Mouse (Mus musculus) hindbrain, embryonic 10.5 days (tissue): ENCODE data around the gene Nle1. TPM values are rescaled to one million over a fixed set of nuclear protein-coding genes. Genes with fewer than 3 reads are reported as not detected.

Experiments used
- DNase-seq: peaks from one replicate; pipeline ENCODE4 v3.0.0-alpha.2; 2017; ENCODE audit warnings: low spot score
- H3K27ac ChIP-seq: fragments of 300-500 bp; sonication (generic); 2 replicates; pipeline ENCODE4 v1.5.1; 2016; ENCODE audit warnings: mild to moderate bottlenecking, moderate library complexity
- H3K27me3 ChIP-seq: fragments of 300-500 bp; sonication (generic); 2 replicates; pipeline ENCODE4 v1.6.1; 2016; ENCODE audit warnings: mild to moderate bottlenecking; ENCODE audit not compliant: poor library complexity, insufficient read depth, severe bottlenecking
- H3K36me3 ChIP-seq: fragments of 300-500 bp; sonication (generic); 2 replicates; pipeline ENCODE4 v1.6.1; 2016; ENCODE audit warnings: mild to moderate bottlenecking, moderate library complexity
- H3K4me1 ChIP-seq: fragments of 300-500 bp; sonication (generic); replicated peaks from 2 replicates; pipeline ENCODE4 v1.6.1; 2016; ENCODE audit warnings: mild to moderate bottlenecking
- H3K4me3 ChIP-seq: fragments of 300-500 bp; sonication (generic); 2 replicates; pipeline ENCODE4 v1.5.1; 2016; ENCODE audit warnings: mild to moderate bottlenecking, moderate library complexity
- H3K9me3 ChIP-seq: fragments of 300-500 bp; sonication (generic); 2 replicates; pipeline ENCODE4 v1.6.1; 2016; ENCODE audit warnings: mild to moderate bottlenecking, moderate library complexity
- WGBS: fragments of 180-500 bp; shearing (Covaris S2); methylation state at CpG from one replicate; pipeline ENCODE4 v1.1.7; 2016; 5-methylcytosine and 5-hydroxymethylcytosine counted together
- polyA plus RNA-seq: library from polyadenylated mRNA; unstranded; fragments of >200 nt; fragmentation: Nextera tagmentation; extraction: Ambion mirVana; gene quantifications from 2 replicates; pipeline ENCODE4 v1.2.1, GENCODE M21; 2016

Gene Nle1
- polyA plus RNA-seq, 1 experiment from 2014 or later, result 37.0 TPM

GRCm38 (mm10) chr11:82860759-82861158 is 47.5 kb downstream of the Nle1 start:
- no peak for DNase-seq
- Histone ChIP-seq H3K27me3 (no peaks in the 10 kb centered on the region), H3K4me3 (no peak overlapping the region), H3K9me3 (no peaks in the 10 kb centered on the region), H3K36me3 (no peaks in the 10 kb centered on the region), H3K27ac (no peak overlapping the region), H3K4me1 (peaks cover 10% of the 10 kb centered on the region; the same call in 1 of the 2 replicates)
- 83% methylated on average over 6 of the region's 6 CpGs for WGBS

- peaks cover 20% of the 10 kb centered on the region; the same call in 1 of the 2 replicates for H3K4me1 ChIP-seq
- WGBS, result 78% methylated on average over 13 of the region's 13 CpGs
- H3K27ac ChIP-seq, result no peak overlapping the region
- no peaks in the 10 kb centered on the region for H3K9me3 ChIP-seq
- H3K4me3 ChIP-seq, result no peak overlapping the region
- DNase-seq, result no peak
- H3K27me3 ChIP-seq, result no peaks in the 10 kb centered on the region
- H3K36me3 ChIP-seq, result no peaks in the 10 kb centered on the region
Observed at GRCm38 (mm10) chr11:82857307-82857848, 50.8 kb downstream of the Nle1 start.

GRCm38 (mm10) chr11:82856032-82856431 is 52.2 kb downstream of the Nle1 start:
- WGBS, result 68% methylated on average over 10 of the region's 10 CpGs
- Histone ChIP-seq H3K27me3 (no peaks in the 10 kb centered on the region), H3K27ac (no peak overlapping the region), H3K4me1 (peaks cover 14% of the 10 kb centered on the region; the same call in 1 of the 2 replicates), H3K36me3 (no peaks in the 10 kb centered on the region), H3K9me3 (no peaks in the 10 kb centered on the region), H3K4me3 (no peak overlapping the region)
- no peak for DNase-seq

GRCm38 (mm10) chr11:82855327-82855973 is 52.8 kb downstream of the Nle1 start:
- Histone ChIP-seq H3K27me3 (no peaks in the 10 kb centered on the region), H3K36me3 (no peaks in the 10 kb centered on the region), H3K4me1 (peaks cover 20% of the 10 kb centered on the region), H3K9me3 (no peaks in the 10 kb centered on the region), H3K4me3 (no peak overlapping the region), H3K27ac (peak overlapping the region; percentile 50)
- DNase-seq, result no peak
- 79% methylated on average over 9 of the region's 9 CpGs for WGBS

- Histone ChIP-seq H3K27me3 (no peaks in the 10 kb centered on the region), H3K4me1 (peaks cover 30% of the 10 kb centered on the region), H3K4me3 (no peak overlapping the region), H3K27ac (no peak overlapping the region), H3K9me3 (no peaks in the 10 kb centered on the region), H3K36me3 (no peaks in the 10 kb centered on the region)
- WGBS, result 92% methylated on average over 6 of the region's 6 CpGs
- DNase-seq, result no peak
Observed at GRCm38 (mm10) chr11:82854111-82854510, 54.1 kb downstream of the Nle1 start.

GRCm38 (mm10) chr11:82852958-82853357 is 55.3 kb downstream of the Nle1 start:
- Histone ChIP-seq H3K36me3 (no peaks in the 10 kb centered on the region), H3K27ac (no peak overlapping the region), H3K4me1 (peaks cover 30% of the 10 kb centered on the region), H3K27me3 (no peaks in the 10 kb centered on the region), H3K4me3 (no peak overlapping the region), H3K9me3 (no peaks in the 10 kb centered on the region)
- DNase-seq, result no peak
- 89% methylated on average over 7 of the region's 7 CpGs for WGBS

GRCm38 (mm10) chr11:82852540-82852939 is 55.7 kb downstream of the Nle1 start:
- Histone ChIP-seq H3K4me3 (no peak overlapping the region), H3K27ac (no peak overlapping the region), H3K36me3 (no peaks in the 10 kb centered on the region), H3K4me1 (peaks cover 30% of the 10 kb centered on the region), H3K9me3 (no peaks in the 10 kb centered on the region), H3K27me3 (no peaks in the 10 kb centered on the region)
- 85% methylated on average over 10 of the region's 10 CpGs for WGBS
- no peak for DNase-seq

- no peaks in the 10 kb centered on the region for H3K27me3 ChIP-seq
- peaks cover 34% of the 10 kb centered on the region for H3K4me1 ChIP-seq
- H3K36me3 ChIP-seq, result no peaks in the 10 kb centered on the region
- H3K27ac ChIP-seq, result no peak overlapping the region
- no peak for DNase-seq
- WGBS, result 88% methylated on average over 11 of the region's 11 CpGs
- H3K9me3 ChIP-seq, result no peaks in the 10 kb centered on the region
- no peak overlapping the region for H3K4me3 ChIP-seq
Observed at GRCm38 (mm10) chr11:82852115-82852514, 56.1 kb downstream of the Nle1 start.

Other genes with a start within 250 kb of the Nle1 start
- gene Cct6b, start 144.1 kb downstream of the Nle1 start, polyA plus RNA-seq, result 0.37 and 0.41 TPM in 2 replicates
- gene Zfp830, start 144.1 kb downstream of the Nle1 start, polyA plus RNA-seq, result 31.6 and 35.8 TPM in 2 replicates
- gene Lig3, start 127.3 kb downstream of the Nle1 start, polyA plus RNA-seq, result 43.2 and 44.1 TPM in 2 replicates
- 7.4 and 11.0 TPM in 2 replicates for gene Rffl, start 37.2 kb downstream of the Nle1 start, polyA plus RNA-seq
- gene Rad51d, start 17.8 kb downstream of the Nle1 start, polyA plus RNA-seq, result 15.1 and 17.3 TPM in 2 replicates
- 0.19 and 0.31 TPM in 2 replicates for gene Fndc8, start 16.3 kb downstream of the Nle1 start, polyA plus RNA-seq
- 0.22 and 0.60 TPM in 2 replicates for gene Unc45b, start 2.1 kb upstream of the Nle1 start, polyA plus RNA-seq
- 0.11 and 0.48 TPM in 2 replicates for gene Slfn5, start 42.9 kb upstream of the Nle1 start, polyA plus RNA-seq
- gene Slfn9, start 83.4 kb upstream of the Nle1 start, polyA plus RNA-seq, result 5.9 and 8.5 TPM in 2 replicates
- 0.19 and 0.24 TPM in 2 replicates for gene Slfn8, start 112.4 kb upstream of the Nle1 start, polyA plus RNA-seq
- gene Slfn2, start 156.7 kb upstream of the Nle1 start, polyA plus RNA-seq, result 0.85 and 1.9 TPM in 2 replicates
- gene Slfn1, start 208.4 kb upstream of the Nle1 start, polyA plus RNA-seq, result not detected in 2 replicates